Mouse (Mus musculus): ENCODE data around the gene Capn7.

DNA sequence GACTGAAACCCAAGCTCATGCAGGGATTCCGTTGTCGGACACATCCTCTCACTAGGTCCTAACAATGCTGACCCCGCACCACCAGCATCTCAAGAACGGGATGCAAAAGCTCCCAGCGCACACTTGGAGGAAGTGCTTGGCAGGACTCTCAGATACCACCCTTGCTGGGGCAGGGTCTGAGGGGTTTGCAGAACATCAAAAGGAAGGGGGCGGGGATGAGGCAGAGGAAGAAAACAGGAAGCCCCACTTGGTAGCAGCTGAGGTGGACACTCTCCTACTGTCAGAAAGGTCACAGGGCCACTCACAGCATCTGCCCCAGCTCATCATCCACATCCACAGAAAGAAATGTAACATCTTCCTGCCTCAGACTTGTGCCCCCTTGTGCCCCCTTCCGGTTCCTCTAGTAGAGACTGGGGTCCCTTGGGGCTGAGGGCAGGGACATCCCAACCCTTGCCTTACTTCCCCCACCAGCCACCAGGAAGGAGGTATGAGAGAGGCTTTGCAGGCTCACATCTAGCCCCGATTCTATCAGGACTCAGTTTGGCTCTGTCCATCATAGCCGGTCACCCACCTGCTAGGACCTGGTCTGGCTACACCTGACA is 73.8 kb downstream of the Capn7 start:
- TF ChIP-seq POLR2A (IDR thresholded peaks at IDR 0.05; ENCODE audit: borderline replicate concordance, insufficient read depth, low read length): no peak
- no peak for TF ChIP-seq CTCF (IDR thresholded peaks at IDR 0.05; ENCODE audit: borderline replicate concordance, insufficient read depth, low read depth, low read length)
